Mouse (Mus musculus): ENCODE data around the gene Zfp750.

The Zfp750 gene

GRCm38 (mm10) chr11:121519131-121519530 lies at the start of gene Zfp750:
Gene Zfp750 (minus strand): TSS chr11:121519333.
- DNase-seq, result no peak

DNA sequence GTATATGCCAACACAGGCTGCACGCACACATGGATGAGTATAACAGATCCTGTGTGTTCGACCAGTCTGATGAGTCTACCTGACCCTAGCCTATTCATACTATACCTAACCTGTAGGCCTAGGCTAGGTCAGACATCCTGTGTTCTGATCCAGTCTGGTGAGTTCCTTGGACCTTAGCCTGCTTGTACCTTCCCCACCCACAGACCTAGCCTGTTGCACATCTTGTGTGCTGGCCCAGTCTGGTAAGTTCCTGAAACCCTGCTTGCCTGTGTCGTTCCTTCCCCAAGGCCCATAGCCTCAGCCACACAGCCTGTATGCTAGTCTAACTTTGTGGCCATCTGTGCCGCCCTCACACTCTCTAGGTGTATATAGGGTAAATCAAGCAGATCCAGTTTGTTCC lies 45.1 kb upstream of the Zfp750 start:
- no peak for DNase-seq

- peak; percentile 25 for DNase-seq
Measured at GRCm38 (mm10) chr11:121563312-121563711, 44.2 kb upstream of the Zfp750 start.

DNA sequence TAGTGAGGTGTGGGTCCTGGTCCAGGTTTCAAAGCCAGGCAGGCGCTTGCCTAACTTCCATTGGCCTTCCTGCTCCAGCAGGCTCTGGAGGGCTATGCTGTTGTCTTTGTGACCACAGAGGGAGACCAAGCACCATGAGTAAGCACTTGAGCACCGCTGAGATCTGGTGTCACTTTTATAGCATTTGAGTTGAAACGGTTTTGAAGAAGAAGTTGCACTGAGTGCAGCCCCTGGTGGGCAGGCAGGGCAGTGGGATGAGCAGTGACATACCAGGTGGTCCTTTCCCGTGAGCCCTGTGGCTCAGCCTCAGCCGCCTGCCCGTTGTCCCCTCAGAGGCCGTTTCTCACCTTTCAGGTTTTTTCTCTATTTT lies 41.1 kb upstream of the Zfp750 start:
- no peak for DNase-seq

- no peak for DNase-seq
Measured at GRCm38 (mm10) chr11:121559527-121560293, 40.6 kb upstream of the Zfp750 start.

GRCm38 (mm10) chr11:121558522-121558921 lies 39.4 kb upstream of the Zfp750 start:
- DNase-seq, result no peak

- DNase-seq, result no peak
Measured at GRCm38 (mm10) chr11:121557946-121558345, 38.8 kb upstream of the Zfp750 start.

DNA sequence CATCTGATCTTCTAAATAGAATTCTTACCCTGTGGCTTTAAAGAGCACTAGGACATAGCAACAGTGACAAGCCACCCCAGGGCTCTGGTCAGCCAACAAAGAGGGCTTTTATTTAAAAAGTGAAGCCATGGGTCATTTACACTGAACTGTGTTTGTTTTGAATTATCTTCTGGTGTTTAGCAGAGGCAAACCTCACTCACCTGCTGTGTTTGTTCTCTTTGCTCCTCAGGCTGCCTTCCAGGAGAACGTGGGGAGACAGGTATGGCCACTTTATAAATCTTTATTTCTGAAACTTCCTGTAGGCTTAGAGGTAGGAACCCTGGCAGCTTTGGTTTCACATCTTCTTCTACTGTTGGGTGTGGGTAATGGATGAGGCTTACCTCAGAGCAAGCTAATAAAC lies 37.6 kb upstream of the Zfp750 start:
- DNase-seq, result no peak

DNA sequence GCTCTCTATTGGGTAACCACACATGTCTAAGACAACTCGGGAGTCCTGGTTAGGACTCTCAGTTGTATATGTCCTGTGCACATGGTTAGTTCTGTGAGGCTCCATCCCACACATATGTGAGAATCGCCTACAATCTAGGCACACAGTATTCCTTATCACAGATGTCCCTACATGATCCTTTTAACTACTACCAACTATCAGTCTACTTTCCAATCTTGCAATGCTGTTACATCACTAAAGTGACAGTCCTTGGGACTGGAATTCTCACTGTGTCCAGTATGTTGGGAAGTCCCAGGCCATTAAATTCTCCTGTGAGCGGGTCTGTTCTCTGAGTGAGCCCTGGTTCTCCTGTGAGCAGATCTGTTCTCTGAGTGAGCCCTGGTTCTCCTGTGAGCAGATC lies 34.3 kb upstream of the Zfp750 start:
- DNase-seq, result no peak

GRCm38 (mm10) chr11:121552846-121553457 lies 33.8 kb upstream of the Zfp750 start:
- no peak for DNase-seq

GRCm38 (mm10) chr11:121552167-121552566 lies 33.0 kb upstream of the Zfp750 start:
- DNase-seq, result no peak

- no peak for DNase-seq
Measured at GRCm38 (mm10) chr11:121551206-121551799, 32.2 kb upstream of the Zfp750 start.

GRCm38 (mm10) chr11:121549843-121550647 lies 30.9 kb upstream of the Zfp750 start:
- no peak for DNase-seq

DNA sequence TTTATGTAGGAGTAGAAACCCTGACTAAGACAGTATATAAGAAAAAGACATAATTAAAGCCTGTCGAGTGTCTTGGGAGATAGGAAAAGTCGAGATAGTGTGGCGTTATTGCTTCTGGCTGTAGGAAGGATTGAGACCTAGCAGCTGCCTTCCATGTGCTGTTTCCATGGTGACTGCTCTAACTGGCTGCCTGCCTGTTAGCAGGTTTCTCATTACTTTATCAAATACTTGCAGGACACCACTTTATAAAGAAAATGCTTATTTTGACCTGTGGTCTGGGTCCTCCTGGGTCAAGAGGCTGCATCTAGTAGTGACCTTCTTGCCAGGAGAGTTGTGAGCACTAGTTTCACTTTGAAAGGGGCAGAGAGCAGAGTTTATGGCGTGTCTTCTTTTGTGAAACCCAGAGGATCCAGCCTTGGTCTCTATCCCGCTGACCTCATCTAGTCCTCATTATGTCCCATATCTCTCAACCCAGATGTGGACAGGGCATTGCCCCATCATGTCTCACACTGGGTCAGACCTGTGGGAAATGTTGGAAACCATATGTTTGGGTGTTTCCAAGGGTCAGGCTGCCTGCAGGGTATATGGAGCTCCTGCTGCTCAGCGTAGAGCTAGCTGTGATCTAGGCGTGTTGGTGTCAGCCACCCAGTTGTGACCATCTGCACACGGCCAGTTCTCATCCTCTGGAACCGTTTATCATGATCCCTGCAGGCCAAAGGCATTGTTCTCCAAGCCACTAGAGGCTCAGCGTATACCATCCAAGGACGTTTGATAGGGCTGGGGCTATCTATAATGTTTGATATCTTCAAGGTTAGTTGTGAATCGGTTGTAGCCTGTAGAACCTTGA lies 30.1 kb upstream of the Zfp750 start:
- DNase-seq, result no peak

GRCm38 (mm10) chr11:121547925-121548324 lies 28.8 kb upstream of the Zfp750 start:
- DNase-seq, result no peak

- no peak for DNase-seq
Measured at GRCm38 (mm10) chr11:121547234-121547633, 28.1 kb upstream of the Zfp750 start.

DNA sequence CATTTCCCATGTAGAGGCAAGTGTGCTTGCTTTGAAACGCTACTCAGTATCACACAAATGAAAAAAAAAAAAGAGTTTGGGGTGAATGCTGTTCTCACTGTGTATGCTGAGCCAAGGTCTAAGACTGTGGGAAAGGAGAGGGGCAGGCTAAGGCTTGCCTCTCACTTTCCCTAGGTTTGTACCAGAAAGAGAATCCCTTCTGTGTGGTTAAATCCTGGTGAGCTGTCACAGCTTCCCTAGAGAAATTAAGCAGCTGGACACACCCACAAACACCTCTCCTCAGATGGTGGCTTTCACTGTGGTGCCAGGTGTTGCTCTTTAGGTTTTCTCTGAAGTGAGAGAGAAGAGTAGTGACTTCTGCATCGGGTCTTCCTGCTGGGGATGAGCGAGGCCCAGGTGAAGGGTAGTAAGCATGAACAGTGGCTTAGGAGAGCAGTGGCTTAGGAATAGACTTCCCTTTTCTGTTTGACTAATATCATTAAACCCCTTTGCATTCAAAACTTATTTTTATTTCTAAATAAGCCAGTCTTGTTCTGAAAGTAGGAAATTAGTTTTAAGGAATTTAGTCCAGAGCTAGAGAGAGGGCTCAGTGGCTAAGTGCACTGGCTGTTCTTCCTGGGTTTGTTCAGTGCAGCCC lies 26.4 kb upstream of the Zfp750 start:
- no peak for DNase-seq

GRCm38 (mm10) chr11:121544755-121545397 lies 25.7 kb upstream of the Zfp750 start:
- DNase-seq, result no peak

DNA sequence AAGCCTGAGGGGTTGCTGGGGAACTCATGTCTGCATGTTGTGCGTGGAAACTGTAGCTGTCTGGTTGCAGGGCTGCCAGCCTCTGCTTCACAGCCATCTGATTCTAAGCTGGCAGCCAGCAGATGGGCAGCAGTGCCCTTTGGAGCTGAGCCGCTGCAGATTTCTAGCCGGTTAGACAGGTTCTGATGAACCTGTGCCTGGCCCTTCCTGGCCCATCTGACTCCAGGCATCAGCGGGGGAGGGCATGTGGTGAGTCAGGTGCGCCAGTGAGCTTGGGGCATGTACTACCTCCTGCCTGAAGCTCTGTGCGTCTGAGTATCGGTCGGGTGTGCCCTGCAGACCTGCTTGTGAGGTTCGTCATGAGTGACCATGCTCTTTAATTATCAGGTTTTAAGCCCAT lies 24.8 kb upstream of the Zfp750 start:
- peak; percentile 80 for DNase-seq

GRCm38 (mm10) chr11:121543287-121543856 lies 24.2 kb upstream of the Zfp750 start:
- peak; percentile 32 for DNase-seq

DNA sequence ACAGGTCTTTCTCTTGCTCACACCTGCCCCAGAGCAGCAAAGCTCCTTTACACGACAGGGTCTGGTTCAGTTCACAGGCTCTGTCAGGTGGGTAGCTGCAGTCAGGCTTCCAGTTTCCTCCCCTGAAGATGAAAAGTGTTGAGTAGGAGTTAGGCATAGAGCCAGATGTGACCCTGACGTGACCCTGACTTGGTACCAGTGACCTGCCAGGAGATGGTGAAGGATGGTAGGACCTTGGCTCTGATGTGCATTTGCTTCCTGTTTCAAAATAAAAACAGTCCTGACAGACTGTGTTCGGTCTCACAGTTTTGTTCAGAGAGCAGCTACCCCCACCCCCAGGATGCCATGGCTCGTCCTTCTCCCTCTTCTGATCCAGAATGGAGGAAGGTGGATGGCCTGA lies 23.3 kb upstream of the Zfp750 start:
- DNase-seq, result no peak

Data from cerebellum, adult 8-10 months (tissue).